Mouse (Mus musculus) liver, postnatal 0 days (tissue): Measurements from ENCODE around the gene Mark1.

Source experiments
- CTCF ChIP-seq: sonication (generic); IDR thresholded peaks from 2 replicates; pipeline ENCODE4 v1.5.1; 2016; ENCODE audit warnings: antibody characterized with exemption, low read depth
- EP300 ChIP-seq: IDR thresholded peaks from 2 replicates; pipeline ENCODE4 v1.6.1; 2016; ENCODE audit warnings: antibody characterized with exemption, low read depth, mild to moderate bottlenecking

DNA sequence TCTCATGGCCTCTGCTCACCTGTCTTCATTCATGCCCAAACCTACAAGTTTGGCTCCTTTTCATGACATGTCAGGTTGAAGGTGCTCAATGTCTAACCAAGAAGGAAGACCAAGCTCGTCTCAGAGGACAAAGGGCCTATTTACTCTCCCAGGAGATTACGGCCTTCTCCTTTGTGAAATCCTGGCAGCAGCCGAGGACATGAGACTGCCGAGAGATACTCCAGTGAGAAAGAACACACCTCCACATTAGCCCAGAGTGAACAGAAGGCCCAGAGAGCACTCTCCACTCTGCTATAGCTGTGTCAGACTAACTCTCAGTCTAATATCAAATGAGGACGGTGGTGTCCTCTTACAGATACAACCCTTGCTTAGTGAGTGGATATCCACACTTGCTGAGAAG lies 47.6 kb downstream of the Mark1 start:
- TF ChIP-seq CTCF (no peak), EP300 (no peak)
